Mouse (Mus musculus): ENCODE measurements at regions not wholly inside any gene's neighbourhood (a gene's known extent, or its start where the extent isn't known, plus 50 kb on each side); places are given as distances from the start of the nearest gene placed in this dataset.
"Not testable (repeated sequence)": the region's sequence is repeated elsewhere in the genome, so short reads cannot be mapped to it uniquely, and the experiment has no call there.

GRCm38 (mm10) chr5:55677811-55678210 is 1679.5 kb downstream of the Stim2 start:
- not testable (repeated sequence) for H3K4me1 ChIP-seq (replicated peaks; ENCODE audit: control insufficient read depth, insufficient read depth); DNase-seq (ENCODE audit: low spot score); H3K9ac ChIP-seq (ENCODE audit: low read length); H3K36me3 ChIP-seq (ENCODE audit: control insufficient read depth, insufficient read depth, low read length); H3K9me3 ChIP-seq (ENCODE audit: control insufficient read depth, low read length); H3K27me3 ChIP-seq (ENCODE audit: control insufficient read depth, insufficient read depth, low read length); H3K4me2 ChIP-seq (replicated peaks; ENCODE audit: low read depth); H3K4me3 ChIP-seq (ENCODE audit: low read depth, low read length); ATAC-seq (ENCODE audit: low FRiP score, low TSS enrichment); H3K27ac ChIP-seq (replicated peaks)
- WGBS: 83% methylated on average over 1 of the region's 1 CpGs

GRCm38 (mm10) chr5:55691114-55691742 is 1692.9 kb downstream of the Stim2 start:
- H3K4me1 ChIP-seq (replicated peaks; ENCODE audit: control insufficient read depth, insufficient read depth): no peaks in the 10 kb centered on the region
- no peaks in the 10 kb centered on the region for H3K36me3 ChIP-seq (ENCODE audit: control insufficient read depth, insufficient read depth, low read length)
- no peaks in the 10 kb centered on the region for H3K9me3 ChIP-seq (ENCODE audit: control insufficient read depth, low read length)
- no peak overlapping the region for H3K9ac ChIP-seq (ENCODE audit: low read length)
- no peak overlapping the region for H3K27ac ChIP-seq (replicated peaks)
- H3K4me3 ChIP-seq (ENCODE audit: low read depth, low read length): no peak overlapping the region
- TF ChIP-seq EP300 (optimal IDR thresholded peaks at IDR 0.05) (no peak), CTCF (IDR thresholded peaks at IDR 0.05; ENCODE audit: low read depth) (no peak)
- no peaks in the 10 kb centered on the region for H3K27me3 ChIP-seq (ENCODE audit: control insufficient read depth, insufficient read depth, low read length)
- no peak overlapping the region for H3K4me2 ChIP-seq (replicated peaks; ENCODE audit: low read depth)
- DNase-seq (ENCODE audit: low spot score) (no peak), ATAC-seq (ENCODE audit: low FRiP score, low TSS enrichment) (no peak)
- 85% methylated on average over 5 of the region's 5 CpGs for WGBS

- DNase-seq (ENCODE audit: low spot score): no peak
- TF ChIP-seq CTCF (IDR thresholded peaks at IDR 0.05; ENCODE audit: low read depth) (no peak), EP300 (optimal IDR thresholded peaks at IDR 0.05) (no peak)
- Histone ChIP-seq H3K4me1 (replicated peaks; ENCODE audit: control insufficient read depth, insufficient read depth) (no peaks in the 10 kb centered on the region), H3K4me3 (ENCODE audit: low read depth, low read length) (no peak overlapping the region), H3K27me3 (ENCODE audit: control insufficient read depth, insufficient read depth, low read length) (no peaks in the 10 kb centered on the region), H3K27ac (replicated peaks) (no peak overlapping the region), H3K9ac (ENCODE audit: low read length) (no peak overlapping the region), H3K9me3 (ENCODE audit: control insufficient read depth, low read length) (no peaks in the 10 kb centered on the region), H3K4me2 (replicated peaks; ENCODE audit: low read depth) (no peak overlapping the region), H3K36me3 (ENCODE audit: control insufficient read depth, insufficient read depth, low read length) (no peaks in the 10 kb centered on the region)
- WGBS: 74% methylated on average over 3 of the region's 3 CpGs
- no peak for ATAC-seq (ENCODE audit: low FRiP score, low TSS enrichment)
These were observed 1706.2 kb downstream of the Stim2 start for GRCm38 (mm10) chr5:55704512-55704911.

GRCm38 (mm10) chr5:55711786-55712185 is 1713.5 kb downstream of the Stim2 start:
- TF ChIP-seq EP300 (optimal IDR thresholded peaks at IDR 0.05): no peak
- TF ChIP-seq CTCF (IDR thresholded peaks at IDR 0.05; ENCODE audit: low read depth): no peak
- Histone ChIP-seq H3K9ac (ENCODE audit: low read length) (no peak overlapping the region), H3K4me3 (ENCODE audit: low read depth, low read length) (no peak overlapping the region), H3K4me2 (replicated peaks; ENCODE audit: low read depth) (no peak overlapping the region), H3K36me3 (ENCODE audit: control insufficient read depth, insufficient read depth, low read length) (no peaks in the 10 kb centered on the region), H3K27ac (replicated peaks) (no peak overlapping the region), H3K27me3 (ENCODE audit: control insufficient read depth, insufficient read depth, low read length) (no peaks in the 10 kb centered on the region), H3K9me3 (ENCODE audit: control insufficient read depth, low read length) (no peaks in the 10 kb centered on the region), H3K4me1 (replicated peaks; ENCODE audit: control insufficient read depth, insufficient read depth) (no peaks in the 10 kb centered on the region)
- WGBS: 41% methylated on average over 1 of the region's 1 CpGs
- DNase-seq (ENCODE audit: low spot score): no peak
- ATAC-seq (ENCODE audit: low FRiP score, low TSS enrichment): no peak

GRCm38 (mm10) chr5:55735143-55735542 is 1736.8 kb downstream of the Stim2 start:
- no peak overlapping the region for H3K27ac ChIP-seq (replicated peaks)
- TF ChIP-seq EP300 (optimal IDR thresholded peaks at IDR 0.05): no peak
- no peak for TF ChIP-seq CTCF (IDR thresholded peaks at IDR 0.05; ENCODE audit: low read depth)
- no peak overlapping the region for H3K9ac ChIP-seq (ENCODE audit: low read length)
- no peak overlapping the region for H3K4me2 ChIP-seq (replicated peaks; ENCODE audit: low read depth)
- no peaks in the 10 kb centered on the region for H3K27me3 ChIP-seq (ENCODE audit: control insufficient read depth, insufficient read depth, low read length)
- no peaks in the 10 kb centered on the region for H3K4me1 ChIP-seq (replicated peaks; ENCODE audit: control insufficient read depth, insufficient read depth)
- no peaks in the 10 kb centered on the region for H3K9me3 ChIP-seq (ENCODE audit: control insufficient read depth, low read length)
- no peaks in the 10 kb centered on the region for H3K36me3 ChIP-seq (ENCODE audit: control insufficient read depth, insufficient read depth, low read length)
- ATAC-seq (ENCODE audit: low FRiP score, low TSS enrichment) (peak; percentile 100), DNase-seq (ENCODE audit: low spot score) (peak; percentile 13)
- H3K4me3 ChIP-seq (ENCODE audit: low read depth, low read length): no peak overlapping the region
- 55% methylated on average over 3 of the region's 3 CpGs for WGBS

GRCm38 (mm10) chr5:55761777-55762176 is 1763.5 kb downstream of the Stim2 start:
- no peaks in the 10 kb centered on the region for H3K4me1 ChIP-seq (replicated peaks; ENCODE audit: control insufficient read depth, insufficient read depth)
- H3K4me2 ChIP-seq (replicated peaks; ENCODE audit: low read depth): no peak overlapping the region
- H3K27me3 ChIP-seq (ENCODE audit: control insufficient read depth, insufficient read depth, low read length): no peaks in the 10 kb centered on the region
- DNase-seq (ENCODE audit: low spot score) (no peak), ATAC-seq (ENCODE audit: low FRiP score, low TSS enrichment) (no peak)
- no peaks in the 10 kb centered on the region for H3K36me3 ChIP-seq (ENCODE audit: control insufficient read depth, insufficient read depth, low read length)
- no peak for TF ChIP-seq EP300 (optimal IDR thresholded peaks at IDR 0.05)
- TF ChIP-seq CTCF (IDR thresholded peaks at IDR 0.05; ENCODE audit: low read depth): no peak
- 94% methylated on average over 1 of the region's 1 CpGs for WGBS
- no peak overlapping the region for H3K27ac ChIP-seq (replicated peaks)
- H3K4me3 ChIP-seq (ENCODE audit: low read depth, low read length): no peak overlapping the region
- H3K9me3 ChIP-seq (ENCODE audit: control insufficient read depth, low read length): no peaks in the 10 kb centered on the region
- H3K9ac ChIP-seq (ENCODE audit: low read length): no peak overlapping the region

All from stomach, postnatal 0 days (tissue).